Mouse (Mus musculus) ES-E14 (cell line): ENCODE results near the gene Trpm4.

Experiments used
- HCFC1 ChIP-seq: IDR thresholded peaks from 2 replicates; pipeline ENCODE4 v1.6.1; 2012; ENCODE audit warnings: low read length, inconsistent platforms, borderline replicate concordance; ENCODE audit not compliant: insufficient read depth
- MAFK ChIP-seq: IDR thresholded peaks from 2 replicates; pipeline ENCODE4 v1.6.1; 2014; ENCODE audit warnings: mild to moderate bottlenecking, low read depth, low read length, inconsistent platforms; ENCODE audit not compliant: insufficient read depth
- ZC3H11A ChIP-seq: IDR thresholded peaks from 2 replicates; pipeline ENCODE4 v1.6.1; 2012; ENCODE audit warnings: low read depth, mild to moderate bottlenecking, inconsistent platforms, low read length, borderline replicate concordance
- ZNF384 ChIP-seq: IDR thresholded peaks from 2 replicates; pipeline ENCODE4 v1.6.1; 2012; ENCODE audit warnings: low read depth, low read length, inconsistent platforms

DNA sequence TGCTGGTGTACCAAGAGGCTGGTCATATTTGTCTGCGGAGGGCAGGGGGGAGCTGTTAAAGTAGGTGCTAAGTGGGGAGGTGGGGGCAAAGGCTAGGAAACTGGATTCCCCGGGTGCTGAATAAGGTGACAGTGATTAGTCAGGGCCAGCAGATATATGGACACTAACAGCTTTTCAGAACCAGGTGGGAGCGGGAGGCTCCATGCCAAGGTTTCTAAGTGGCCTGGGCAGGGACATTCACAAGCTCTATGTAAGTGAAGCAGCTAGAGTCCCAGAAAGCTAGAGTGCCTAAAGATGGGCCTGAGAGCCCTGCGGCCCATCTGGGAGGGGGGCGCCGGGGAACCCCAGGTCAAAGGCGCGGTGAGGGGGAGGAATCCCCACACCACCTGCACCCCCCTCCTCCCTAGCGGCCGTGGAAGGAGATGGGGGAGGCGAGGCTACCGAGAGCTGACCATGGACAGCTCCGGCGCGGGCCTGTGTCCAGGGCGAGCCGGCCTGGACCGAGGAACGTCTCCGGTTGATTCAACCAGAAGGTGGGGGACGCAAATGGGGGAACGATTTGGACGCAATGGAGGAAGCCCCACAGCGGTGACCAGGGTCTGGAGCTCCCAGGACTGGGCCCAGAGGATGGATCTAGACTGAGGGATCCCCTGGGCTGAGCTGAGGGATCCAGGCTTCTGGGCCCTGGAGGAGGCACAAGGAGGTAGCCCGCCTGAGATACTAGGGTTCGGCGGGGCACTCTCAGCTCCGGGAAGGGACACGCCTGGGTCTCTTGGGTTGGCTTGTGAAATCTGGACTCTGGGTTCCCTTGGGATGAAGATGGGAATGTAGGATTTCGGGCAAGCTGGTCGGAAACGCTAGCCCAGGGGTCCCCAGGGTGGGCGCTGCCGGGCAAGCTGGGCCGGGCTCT is 32.4 kb upstream of the Trpm4 start:
- no peak for TF ChIP-seq MAFK
- TF ChIP-seq ZC3H11A, result no peak
- no peak; the same call in 1 of the 2 replicates for TF ChIP-seq HCFC1
- TF ChIP-seq ZNF384, result no peak
